ENCODE assay signal across 10 mouse cellular contexts in the genomic region with DNA sequence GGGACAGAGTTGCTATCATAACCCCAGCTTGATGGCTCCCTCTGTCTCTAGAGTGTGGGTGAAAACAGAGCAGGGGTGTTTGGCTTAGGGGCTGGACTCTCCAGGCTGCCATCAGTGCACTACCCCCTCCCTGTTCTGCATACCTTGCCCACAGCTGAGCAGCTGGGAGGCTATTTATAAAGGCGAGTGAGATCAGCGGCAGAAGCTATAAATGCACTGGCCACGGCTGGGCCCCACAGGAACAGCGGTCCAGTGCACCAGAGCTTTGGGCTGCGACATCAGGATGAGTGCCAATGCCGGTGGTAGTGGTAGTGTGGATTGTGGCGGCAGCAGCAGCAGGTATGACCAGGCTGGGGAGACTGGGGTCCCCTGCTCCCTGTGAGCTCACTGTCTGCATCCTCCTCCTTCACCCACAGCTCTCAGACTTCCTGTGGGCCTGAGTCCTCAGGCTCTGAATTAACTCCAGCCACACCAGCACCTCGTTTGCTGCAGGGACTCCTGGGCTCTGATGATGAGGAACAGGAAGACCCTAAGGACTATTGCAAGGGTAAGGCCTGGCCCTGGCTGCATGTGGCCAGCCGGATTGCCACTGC. TPM values are rescaled to one million over a fixed set of nuclear protein-coding genes. Genes with fewer than 3 reads are reported as not detected.
DNase-seq lines count a peak whose midpoint lies in the region; ATAC-seq and TF ChIP-seq lines count a peak whose summit lies in the region.
"Had no signal": no experiment of that assay in that cellular context is flagged by ENCODE, and none has a peak within 500 bp of the region (broad histone marks: within the 10 kb centered on the region; RNA-seq: fewer than 3 reads in every experiment).

Gene Srpk3, plus strand, starts transcription at position 238 of the 593 bp plus-strand sequence.

- no peak within 1 kb of the TSS for H3K27ac ChIP-seq in intestine, embryonic 16.5 days (ENCODE audit: low read length)
- H3K27ac ChIP-seq in intestine, embryonic 15.5 days = no peak within 1 kb of the TSS
- peak within 1 kb of the TSS; percentile 94 for H3K27ac ChIP-seq in CH12.LX (ENCODE audit: insufficient read depth, low read depth)
- peak within 1 kb of the TSS; percentile 74 for H3K27ac ChIP-seq in heart, adult 2 months
- H3K27ac ChIP-seq in stomach, embryonic 14.5 days (ENCODE audit: low read length) = peak within 1 kb of the TSS; percentile 27; the same call in 1 of the 2 replicates

- TF ChIP-seq POLR2A in CH12.LX (IDR thresholded peaks at IDR 0.05; ENCODE audit: low read depth, low read length) = peak; percentile 71
- peak; percentile 85 for TF ChIP-seq POLR2A in heart, adult 2 months (IDR thresholded peaks at IDR 0.05; ENCODE audit: insufficient read depth, low read depth, low read length)

- no peaks in the 10 kb centered on the region for H3K9me3 ChIP-seq in intestine, embryonic 16.5 days (ENCODE audit: control insufficient read depth, low read length)
- H3K9me3 ChIP-seq in intestine, embryonic 15.5 days = no peaks in the 10 kb centered on the region
- H3K9me3 ChIP-seq in CH12.LX (replicated peaks; ENCODE audit: low read length) = no peaks in the 10 kb centered on the region
- no peaks in the 10 kb centered on the region for H3K9me3 ChIP-seq in stomach, embryonic 14.5 days (ENCODE audit: control insufficient read depth, low read depth, low read length)
- H3K9me3 ChIP-seq: megakaryocyte, embryonic 14.5 days had no signal

- dilution Hi-C loops in CH12.LX (cut with MboI; ENCODE audit: extremely low pct_ligation_motif_present, extremely low pct_unique_long_range_greater_than_20kb, low sequenced_read_pairs) = no loop called here

- no peak for TF ChIP-seq CTCF in CH12.LX (conservative IDR thresholded peaks at IDR 0.05 in 1 of 2, IDR thresholded peaks at IDR 0.05 in 1 of 2; ENCODE audit: low read depth in 2 of 2, low read length in 2 of 2)
- no peak for TF ChIP-seq CTCF in heart, adult 2 months (IDR thresholded peaks at IDR 0.05)

- 30% methylated on average over 9 of the region's 9 CpGs for WGBS in intestine, embryonic 16.5 days
- WGBS in intestine, embryonic 15.5 days = 48% methylated on average over 9 of the region's 9 CpGs
- WGBS in heart, adult 2 months = 16% methylated on average over 9 of the region's 9 CpGs
- WGBS in stomach, embryonic 14.5 days = 46% methylated on average over 9 of the region's 9 CpGs

- no peak; the same call in 1 of the 2 replicates for TF ChIP-seq RAD21 in CH12.LX (IDR thresholded peaks at IDR 0.05; ENCODE audit: low read depth, low read length)

- H3K27me3 ChIP-seq in intestine, embryonic 16.5 days (replicated peaks; ENCODE audit: control insufficient read depth, insufficient read depth, low read length) = no peaks in the 10 kb centered on the region
- H3K27me3 ChIP-seq in intestine, embryonic 15.5 days (replicated peaks) = no peaks in the 10 kb centered on the region
- no peaks in the 10 kb centered on the region for H3K27me3 ChIP-seq in CH12.LX (replicated peaks)
- no peaks in the 10 kb centered on the region for H3K27me3 ChIP-seq in heart, adult 2 months (ENCODE audit: control insufficient read depth, insufficient read depth, low read length)
- no peaks in the 10 kb centered on the region for H3K27me3 ChIP-seq in stomach, embryonic 14.5 days (ENCODE audit: control insufficient read depth, insufficient read depth, low read length)

- H3K9ac ChIP-seq in intestine, embryonic 16.5 days (ENCODE audit: low read depth, low read length) = no peak within 1 kb of the TSS
- no peak within 1 kb of the TSS for H3K9ac ChIP-seq in intestine, embryonic 15.5 days
- H3K9ac ChIP-seq in CH12.LX (ENCODE audit: insufficient read depth, low read depth) = peak within 1 kb of the TSS; percentile 70
- peak within 1 kb of the TSS; percentile 67 for H3K9ac ChIP-seq in heart, adult 2 months (ENCODE audit: low read depth, low read length)
- H3K9ac ChIP-seq in stomach, embryonic 14.5 days (replicated peaks; ENCODE audit: low read depth, low read length) = no peak within 1 kb of the TSS

- H3K36me3 ChIP-seq in intestine, embryonic 16.5 days (ENCODE audit: control insufficient read depth, insufficient read depth, low read length) = no peaks in the 10 kb centered on the region
- H3K36me3 ChIP-seq in intestine, embryonic 15.5 days = no peaks in the 10 kb centered on the region
- peaks cover 34 to 37% of the 10 kb centered on the region in 2 experiments for H3K36me3 ChIP-seq in CH12.LX (replicated peaks in 1 of 2; ENCODE audit: control insufficient read depth in 1 of 2, insufficient read depth in 1 of 2, low read length in 1 of 2)
- H3K36me3 ChIP-seq in heart, adult 2 months (ENCODE audit: control insufficient read depth, insufficient read depth, low read length) = no peaks in the 10 kb centered on the region
- peaks cover 9% of the 10 kb centered on the region; the same call in 1 of the 2 replicates for H3K36me3 ChIP-seq in stomach, embryonic 14.5 days (ENCODE audit: control insufficient read depth, insufficient read depth, low read length)

- peaks cover 4% of the 10 kb centered on the region for H3K79me2 ChIP-seq in CH12.LX (replicated peaks; ENCODE audit: control insufficient read depth, extremely low read depth, insufficient read depth, poor library complexity, severe bottlenecking)
- H3K79me2 ChIP-seq in heart, adult 2 months (replicated peaks; ENCODE audit: control insufficient read depth, insufficient read depth, low read length) = no peaks in the 10 kb centered on the region

- H3K4me2 ChIP-seq in intestine, embryonic 16.5 days (ENCODE audit: low read depth, low read length) = no peak within 1 kb of the TSS
- H3K4me2 ChIP-seq in intestine, embryonic 15.5 days (replicated peaks) = no peak within 1 kb of the TSS
- H3K4me2 ChIP-seq in CH12.LX (ENCODE audit: insufficient read depth, low read depth, poor library complexity, severe bottlenecking) = peak within 1 kb of the TSS; percentile 85
- no peak within 1 kb of the TSS for H3K4me2 ChIP-seq in stomach, embryonic 14.5 days (replicated peaks; ENCODE audit: low read depth, low read length)

- TF ChIP-seq EP300 in CH12.LX (IDR thresholded peaks at IDR 0.05; ENCODE audit: low read length) = peak; percentile 63
- peak; percentile 23; the same call in 1 of the 2 replicates for TF ChIP-seq EP300 in heart, adult 2 months (IDR thresholded peaks at IDR 0.05; ENCODE audit: insufficient read depth, low read depth, low read length)

- no peak within 1 kb of the TSS for H3K4me3 ChIP-seq in intestine, embryonic 16.5 days (ENCODE audit: low read length)
- H3K4me3 ChIP-seq in intestine, embryonic 15.5 days (replicated peaks) = no peak within 1 kb of the TSS
- H3K4me3 ChIP-seq in CH12.LX (replicated peaks in 1 of 3; ENCODE audit: low read depth in 2 of 3, low read length in 2 of 3, poor library complexity in 1 of 3) = peak within 1 kb of the TSS; percentile 59 to 66 (median 60)
- H3K4me3 ChIP-seq in heart, adult 2 months = peak within 1 kb of the TSS; percentile 36
- no peak within 1 kb of the TSS for H3K4me3 ChIP-seq in stomach, embryonic 14.5 days (ENCODE audit: low read depth, low read length)
- H3K4me3 ChIP-seq: erythroblast, embryonic 14.5 days; megakaryocyte, embryonic 14.5 days had no signal

- ATAC-seq in intestine, embryonic 16.5 days = peak; percentile 32
- no peak; the same call in 1 of the 2 replicates for ATAC-seq in intestine, embryonic 15.5 days
- ATAC-seq in stomach, embryonic 14.5 days (ENCODE audit: insufficient number of reproducible peaks, insufficient read depth, low FRiP score, low read depth) = no peak

- DNase-seq in CH12.LX (ENCODE audit: extremely low read depth) = peak; percentile 81
- peak; percentile 56 to 64 for DNase-seq in heart, adult 2 months
- peak; percentile 31 for DNase-seq in kidney, postnatal 10 days
- no peak for DNase-seq in embryo, embryonic 11 days
- no peak for DNase-seq in T-cell, adult 2 months (ENCODE audit: low spot score)

- H3K4me1 ChIP-seq in intestine, embryonic 16.5 days (ENCODE audit: control insufficient read depth, insufficient read depth, low read length) = 0 out of 2 replicates have a peak, but pooled peaks cover 7% of the 10 kb centered on the region
- H3K4me1 ChIP-seq in intestine, embryonic 15.5 days (replicated peaks) = no peaks in the 10 kb centered on the region
- H3K4me1 ChIP-seq in CH12.LX (ENCODE audit: control insufficient read depth in 1 of 2, insufficient read depth in 2 of 2) = peaks cover 26 to 64% of the 10 kb centered on the region in 2 experiments
- peaks cover 3% of the 10 kb centered on the region for H3K4me1 ChIP-seq in heart, adult 2 months (ENCODE audit: control insufficient read depth, insufficient read depth, low read length)
- H3K4me1 ChIP-seq in stomach, embryonic 14.5 days (ENCODE audit: control insufficient read depth, insufficient read depth, low read length) = no peaks in the 10 kb centered on the region

- intact Hi-C loops in heart, adult 2 months (cut with DNase I) = no loop called here

- in situ Hi-C loops in CH12.LX (cut with MboI; ENCODE audit: low pct_ligation_motif_present, low pct_unique_long_range_greater_than_20kb, low sequenced_read_pairs) = no loop called here

TF ChIP-seq in CH12.LX, 34 proteins besides CTCF, POLR2A, EP300 and RAD21 (continues in another document):
- peak; percentile 78 for TF ChIP-seq JUN (IDR thresholded peaks at IDR 0.05; ENCODE audit: insufficient read depth, low read depth, low read length)
- no peak for TF ChIP-seq IRF4 (IDR thresholded peaks at IDR 0.05; ENCODE audit: low read depth, low read length)
- TF ChIP-seq MYC (IDR thresholded peaks at IDR 0.05; ENCODE audit: low read depth, low read length) = no peak
- TF ChIP-seq HCFC1 (IDR thresholded peaks at IDR 0.05; ENCODE audit: low read depth, low read length) = 0 out of 2 replicates have a peak, but pooled peaks have one; percentile 11
- no peak for TF ChIP-seq UBTF (IDR thresholded peaks at IDR 0.05; ENCODE audit: low read depth, low read length)
- no peak for TF ChIP-seq JUND (conservative IDR thresholded peaks at IDR 0.05; ENCODE audit: low read depth, low read length)
- no peak for TF ChIP-seq MXI1 (IDR thresholded peaks at IDR 0.05; ENCODE audit: low read depth, low read length)
- TF ChIP-seq USF2 (conservative IDR thresholded peaks at IDR 0.05; ENCODE audit: low read depth, low read length) = no peak
- 0 out of 2 replicates have a peak, but pooled peaks have one; percentile 4 for TF ChIP-seq SMC3 (IDR thresholded peaks at IDR 0.05; ENCODE audit: low read depth, low read length)
- TF ChIP-seq CHD2 (IDR thresholded peaks at IDR 0.05; ENCODE audit: low read length) = peak; percentile 66; the same call in 1 of the 2 replicates
- no peak for TF ChIP-seq CHD1 (IDR thresholded peaks at IDR 0.05; ENCODE audit: low read depth, low read length)

RNA-seq across cellular contexts. Expression of gene Srpk3, which starts in this region (rescaled TPM):
- polyA plus RNA-seq in intestine, embryonic 16.5 days (2015; fragmentation: Nextera tagmentation; extraction: Ambion mirVana) = 0.99 and 1.9 TPM in 2 replicates
- 1.3 and 2.0 TPM in 2 replicates for polyA plus RNA-seq in intestine, embryonic 15.5 days (2015; fragmentation: Nextera tagmentation; extraction: Ambion mirVana)
- total RNA-seq in CH12.LX (2012; rRNA removed) (55.2 and 67.5 TPM in 2 replicates), CH12.LX (2014; rRNA removed) (42.7 and 45.7 TPM in 2 replicates)
- 46.1 and 52.3 TPM in 2 replicates for polyA plus RNA-seq in CH12.LX (2012; ENCODE audit: insufficient read length, low read depth)
- total RNA-seq in heart, adult 2 months (2021) = 10 to 100 TPM; 26.1 to 29.9 TPM
- polyA plus RNA-seq in heart, adult 2 months (2012; rRNA removed) = 64.2 and 76.7 TPM in 2 replicates
- 2.3 and 2.7 TPM in 2 replicates for polyA plus RNA-seq in stomach, embryonic 14.5 days (2014; fragmentation: Nextera tagmentation; extraction: Ambion mirVana)
- polyA plus RNA-seq: erythroblast, embryonic 14.5 days had no signal

Comparison
In these comparisons a context has a peak if more than half of its experiments do, and no peak if none do; other contexts are left out.
1. RNA of gene Srpk3 (polyA plus RNA-seq): 64.2 to 76.7 TPM in heart, adult 2 months and 46.1 to 52.3 TPM in CH12.LX; 2.3 to 2.7 TPM in stomach, embryonic 14.5 days, 1.3 to 2.0 TPM in intestine, embryonic 15.5 days and 0.99 to 1.9 TPM in intestine, embryonic 16.5 days; every median in the first group is over 10 times any median in the second.
2. H3K27ac ChIP-seq: peak in CH12.LX (single experiment), heart, adult 2 months (single experiment) and stomach, embryonic 14.5 days (single experiment); none in intestine, embryonic 16.5 days (single experiment) and intestine, embryonic 15.5 days (single experiment).
3. H3K4me3 ChIP-seq: peak in CH12.LX (3 of 3) and heart, adult 2 months (single experiment); none in intestine, embryonic 16.5 days (single experiment), intestine, embryonic 15.5 days (single experiment) and stomach, embryonic 14.5 days (single experiment).
4. H3K9ac ChIP-seq: peak in CH12.LX (single experiment) and heart, adult 2 months (single experiment); none in intestine, embryonic 16.5 days (single experiment), intestine, embryonic 15.5 days (single experiment) and stomach, embryonic 14.5 days (single experiment).
5. DNase-seq: peak in CH12.LX (single experiment), heart, adult 2 months (2 of 2) and kidney, postnatal 10 days (single experiment); none in embryo, embryonic 11 days (single experiment) and T-cell, adult 2 months (single experiment).